Mouse (Mus musculus): Measurements from ENCODE around the gene Alad. TPM values are rescaled to one million over a fixed set of nuclear protein-coding genes. Genes with fewer than 3 reads are reported as not detected.

Gene Alad
- polyA plus RNA-seq, 1 experiment from 2014 or later, result 156 TPM

Other genes with a start within 250 kb of the Alad start
- gene Fkbp15, start 159.4 kb downstream of the Alad start, polyA plus RNA-seq (2015; fragmentation: Nextera tagmentation; extraction: Ambion mirVana), result 23.7 and 24.7 TPM in 2 replicates
- 96.6 and 102 TPM in 2 replicates for gene Slc31a1, start 159.2 kb downstream of the Alad start, polyA plus RNA-seq (2015; fragmentation: Nextera tagmentation; extraction: Ambion mirVana)
- gene Cdc26, start 111.3 kb downstream of the Alad start, polyA plus RNA-seq (2015; fragmentation: Nextera tagmentation; extraction: Ambion mirVana), result 138 and 147 TPM in 2 replicates
- gene Prpf4, start 111.1 kb downstream of the Alad start, polyA plus RNA-seq (2015; fragmentation: Nextera tagmentation; extraction: Ambion mirVana), result 17.3 and 18.7 TPM in 2 replicates
- not detected in 2 replicates for gene Rnf183, start 84.7 kb downstream of the Alad start, polyA plus RNA-seq (2015; fragmentation: Nextera tagmentation; extraction: Ambion mirVana)
- gene Wdr31, start 49.0 kb downstream of the Alad start, polyA plus RNA-seq (2015; fragmentation: Nextera tagmentation; extraction: Ambion mirVana), result 7.7 and 9.1 TPM in 2 replicates
- 31.7 and 33.2 TPM in 2 replicates for gene Bspry, start 39.9 kb downstream of the Alad start, polyA plus RNA-seq (2015; fragmentation: Nextera tagmentation; extraction: Ambion mirVana)
- 61.6 and 76.4 TPM in 2 replicates for gene Hdhd3, start 16.5 kb downstream of the Alad start, polyA plus RNA-seq (2015; fragmentation: Nextera tagmentation; extraction: Ambion mirVana)
- gene Pole3, start 5.2 kb upstream of the Alad start, polyA plus RNA-seq (2015; fragmentation: Nextera tagmentation; extraction: Ambion mirVana), result 70.5 and 71.5 TPM in 2 replicates
- gene 4933430I17Rik, start 5.5 kb upstream of the Alad start, polyA plus RNA-seq (2015; fragmentation: Nextera tagmentation; extraction: Ambion mirVana), result 0.15 and 0.43 TPM in 2 replicates
- gene Rgs3, start 39.9 kb upstream of the Alad start, polyA plus RNA-seq (2015; fragmentation: Nextera tagmentation; extraction: Ambion mirVana), result 43.5 and 46.3 TPM in 2 replicates